Mouse (Mus musculus): Measurements from ENCODE around the gene Slc35e3. TPM values are rescaled to one million over a fixed set of nuclear protein-coding genes. Genes with fewer than 3 reads are reported as not detected.
"Not testable (repeated sequence)": the region's sequence is repeated elsewhere in the genome, so short reads cannot be mapped to it uniquely, and the experiment has no call there.

Gene Slc35e3
- polyA plus RNA-seq, 1 experiment from 2014 or later = 3.7 TPM

GRCm38 (mm10) chr10:117749787-117750343, 3.7 kb upstream of the Slc35e3 start:
- Histone ChIP-seq H3K9ac (replicated peaks) (no peak overlapping the region), H3K4me2 (ENCODE audit: low read depth, low read length) (no peak overlapping the region), H3K27me3 (ENCODE audit: insufficient read depth, low read length) (no peaks in the 10 kb centered on the region), H3K27ac (ENCODE audit: low read depth) (no peak overlapping the region), H3K4me3 (ENCODE audit: low read depth, low read length) (no peak overlapping the region), H3K9me3 (ENCODE audit: low read length) (0 out of 2 replicates have a peak, but pooled peaks cover 5% of the 10 kb centered on the region), H3K4me1 (ENCODE audit: insufficient read depth) (peaks cover 9% of the 10 kb centered on the region; the same call in 1 of the 2 replicates), H3K36me3 (replicated peaks; ENCODE audit: insufficient read depth, low read length) (peaks cover 33% of the 10 kb centered on the region)
- 89% methylated on average over 14 of the region's 14 CpGs for WGBS (ENCODE audit: insufficient replicate concordance)
- DNase-seq (no peak), ATAC-seq (no peak)
- TF ChIP-seq EP300 (IDR thresholded peaks at IDR 0.05; ENCODE audit: low read depth) = no peak
- TF ChIP-seq CTCF (IDR thresholded peaks at IDR 0.05; ENCODE audit: low read depth) = no peak

GRCm38 (mm10) chr10:117749050-117749686, 3.0 kb upstream of the Slc35e3 start:
- Histone ChIP-seq H3K4me1 (ENCODE audit: insufficient read depth) (peaks cover 7% of the 10 kb centered on the region; the same call in 1 of the 2 replicates), H3K4me3 (ENCODE audit: low read depth, low read length) (no peak overlapping the region), H3K9me3 (ENCODE audit: low read length) (0 out of 2 replicates have a peak, but pooled peaks cover 5% of the 10 kb centered on the region), H3K27ac (ENCODE audit: low read depth) (no peak overlapping the region), H3K4me2 (ENCODE audit: low read depth, low read length) (no peak overlapping the region), H3K36me3 (replicated peaks; ENCODE audit: insufficient read depth, low read length) (peaks cover 29% of the 10 kb centered on the region), H3K27me3 (ENCODE audit: insufficient read depth, low read length) (no peaks in the 10 kb centered on the region), H3K9ac (replicated peaks) (no peak overlapping the region)
- DNase-seq (no peak), ATAC-seq (no peak)
- 94% methylated on average over 10 of the region's 10 CpGs for WGBS (ENCODE audit: insufficient replicate concordance)
- TF ChIP-seq CTCF (IDR thresholded peaks at IDR 0.05; ENCODE audit: low read depth) (no peak), EP300 (IDR thresholded peaks at IDR 0.05; ENCODE audit: low read depth) (no peak)

GRCm38 (mm10) chr10:117748276-117749049, 2.3 kb upstream of the Slc35e3 start:
- WGBS (ENCODE audit: insufficient replicate concordance) = 79% methylated on average over 10 of the region's 10 CpGs
- H3K27ac ChIP-seq (ENCODE audit: low read depth) = 0 out of 2 replicates have a peak overlapping the region, but pooled peaks have one; percentile 22
- no peak overlapping the region for H3K9ac ChIP-seq (replicated peaks)
- H3K9me3 ChIP-seq (ENCODE audit: low read length) = 0 out of 2 replicates have a peak, but pooled peaks cover 5% of the 10 kb centered on the region
- H3K4me3 ChIP-seq (ENCODE audit: low read depth, low read length) = no peak overlapping the region
- TF ChIP-seq CTCF (IDR thresholded peaks at IDR 0.05; ENCODE audit: low read depth) = no peak
- no peak for TF ChIP-seq EP300 (IDR thresholded peaks at IDR 0.05; ENCODE audit: low read depth)
- peaks cover 29% of the 10 kb centered on the region for H3K36me3 ChIP-seq (replicated peaks; ENCODE audit: insufficient read depth, low read length)
- no peaks in the 10 kb centered on the region for H3K27me3 ChIP-seq (ENCODE audit: insufficient read depth, low read length)
- DNase-seq (no peak), ATAC-seq (no peak)
- H3K4me2 ChIP-seq (ENCODE audit: low read depth, low read length) = no peak overlapping the region
- peaks cover 7% of the 10 kb centered on the region; the same call in 1 of the 2 replicates for H3K4me1 ChIP-seq (ENCODE audit: insufficient read depth)

GRCm38 (mm10) chr10:117747711-117748110, 1.5 kb upstream of the Slc35e3 start:
- Histone ChIP-seq H3K4me3 (ENCODE audit: low read depth, low read length) (no peak overlapping the region), H3K4me1 (ENCODE audit: insufficient read depth) (peaks cover 7% of the 10 kb centered on the region; the same call in 1 of the 2 replicates), H3K4me2 (ENCODE audit: low read depth, low read length) (no peak overlapping the region), H3K36me3 (replicated peaks; ENCODE audit: insufficient read depth, low read length) (peaks cover 29% of the 10 kb centered on the region), H3K27ac (ENCODE audit: low read depth) (no peak overlapping the region), H3K9ac (replicated peaks) (no peak overlapping the region), H3K9me3 (ENCODE audit: low read length) (0 out of 2 replicates have a peak, but pooled peaks cover 5% of the 10 kb centered on the region), H3K27me3 (ENCODE audit: insufficient read depth, low read length) (no peaks in the 10 kb centered on the region)
- ATAC-seq = no peak
- DNase-seq = no peak
- no peak for TF ChIP-seq CTCF (IDR thresholded peaks at IDR 0.05; ENCODE audit: low read depth)
- no peak for TF ChIP-seq EP300 (IDR thresholded peaks at IDR 0.05; ENCODE audit: low read depth)
- 81% methylated on average over 7 of the region's 7 CpGs for WGBS (ENCODE audit: insufficient replicate concordance)

- not testable (repeated sequence) for DNase-seq; H3K4me1 ChIP-seq (ENCODE audit: insufficient read depth); H3K9me3 ChIP-seq (ENCODE audit: low read length); H3K27me3 ChIP-seq (ENCODE audit: insufficient read depth, low read length); H3K27ac ChIP-seq (ENCODE audit: low read depth)
- 2% methylated on average over 15 of the region's 46 CpGs for WGBS (ENCODE audit: insufficient replicate concordance)
- Histone ChIP-seq H3K4me2 (ENCODE audit: low read depth, low read length) (peak overlapping the region; percentile 84), H3K4me3 (ENCODE audit: low read depth, low read length) (peak overlapping the region; percentile 53), H3K9ac (replicated peaks) (peak overlapping the region; percentile 27; the same call in 1 of the 2 replicates), H3K36me3 (replicated peaks; ENCODE audit: insufficient read depth, low read length) (peaks cover 12% of the 10 kb centered on the region)
- peak; percentile 30 for ATAC-seq
Observed at GRCm38 (mm10) chr10:117745570-117746296, 432 bp downstream of the Slc35e3 start.

Data from liver, postnatal 0 days (tissue).